Mouse (Mus musculus) CD4-positive naive resting alpha-beta T cell, adult 57 days (primary cell): Measurements from ENCODE around the gene Cap2. TPM values are rescaled to one million over a fixed set of nuclear protein-coding genes. Genes with fewer than 3 reads are reported as not detected.

ENCODE experiments used
- total RNA-seq: library from RNA; stranded (reverse); gene quantifications from one replicate; pipeline ENCODE4 v1.2.4, GENCODE M21; 2023

Cap2 gene
- total RNA-seq: 5.3 TPM

GRCm38 (mm10) chr13:46501800-46502389, at the start of gene Cap2:
Gene Cap2 (plus strand): TSS chr13:46501848.

GRCm38 (mm10) chr13:46669048-46669619, 167.5 kb downstream of the Cap2 start, which contains the start of gene Fam8a1:
Gene Fam8a1 (plus strand): TSS chr13:46669522.

Other genes starting within 250 kb of the Cap2 start
- gene Stmnd1, start 228.1 kb upstream of the Cap2 start, total RNA-seq: not detected
- gene Rbm24, start 83.4 kb upstream of the Cap2 start, total RNA-seq: not detected
- gene Fam8a1, start 167.7 kb downstream of the Cap2 start, total RNA-seq: 28.8 TPM
- gene Nup153, start 226.1 kb downstream of the Cap2 start, total RNA-seq: 413 TPM